Mouse (Mus musculus) heart, postnatal 0 days (tissue): ENCODE data around the gene Nr6a1.

ENCODE experiments used
- CTCF ChIP-seq: IDR thresholded peaks from 2 replicates; pipeline ENCODE4 v1.5.1; 2016; ENCODE audit warnings: antibody characterized with exemption, control low read depth, low read depth
- EP300 ChIP-seq: IDR thresholded peaks from 2 replicates; pipeline ENCODE4 v1.6.1; 2016; ENCODE audit warnings: antibody characterized with exemption, low read depth

- TF ChIP-seq CTCF (no peak), EP300 (no peak)
Measured at GRCm38 (mm10) chr2:38705036-38705435, 222.5 kb downstream of the Nr6a1 start.
